Mouse (Mus musculus) forebrain, embryonic 12.5 days (tissue): ENCODE results near the gene Egfem1. TPM values are rescaled to one million over a fixed set of nuclear protein-coding genes. Genes with fewer than 3 reads are reported as not detected.
A peak's percentile ranks its signal among the peaks of the same experiment; 100 is the strongest.

Experiments
- ATAC-seq: fragments of 200-750 bp; cut with Nextera tagmentation; 2 replicates; pipeline ENCODE4 v1.8.0; 2017; ENCODE audit warnings: moderate TSS enrichment; ENCODE audit not compliant: low FRiP score
- H3K27ac ChIP-seq: fragments of 300-500 bp; sonication (generic); 2 replicates; pipeline ENCODE4 v1.5.1; 2016; ENCODE audit warnings: mild to moderate bottlenecking
- H3K27me3 ChIP-seq: fragments of 300-500 bp; sonication (generic); 2 replicates; pipeline ENCODE4 v1.6.1; 2016; ENCODE audit warnings: mild to moderate bottlenecking
- H3K36me3 ChIP-seq: fragments of 300-500 bp; sonication (generic); replicated peaks from 2 replicates; pipeline ENCODE4 v1.6.1; 2016; ENCODE audit warnings: mild to moderate bottlenecking
- H3K4me1 ChIP-seq: fragments of 300-500 bp; sonication (generic); 2 replicates; pipeline ENCODE4 v1.6.1; 2016
- H3K4me2 ChIP-seq: fragments of 300-500 bp; sonication (generic); 2 replicates; pipeline ENCODE4 v1.6.1; 2016; ENCODE audit warnings: mild to moderate bottlenecking, moderate library complexity
- H3K4me3 ChIP-seq: fragments of 300-500 bp; sonication (generic); replicated peaks from 2 replicates; pipeline ENCODE4 v1.5.1; 2016; ENCODE audit warnings: mild to moderate bottlenecking
- H3K9ac ChIP-seq: fragments of 300-500 bp; sonication (generic); 2 replicates; pipeline ENCODE4 v1.6.1; 2016; ENCODE audit warnings: mild to moderate bottlenecking
- H3K9me3 ChIP-seq: fragments of 300-500 bp; sonication (generic); 2 replicates; pipeline ENCODE4 v1.6.1; 2016
- WGBS: fragments of 180-500 bp; shearing (Covaris S2); methylation state at CpG from one replicate; pipeline ENCODE4 v1.1.7; 2016; 5-methylcytosine and 5-hydroxymethylcytosine counted together
- polyA plus RNA-seq: library from polyadenylated mRNA; unstranded; fragments of >200 nt; fragmentation: Nextera tagmentation; extraction: Ambion mirVana; gene quantifications from 2 replicates; pipeline ENCODE4 v1.2.1, GENCODE M21; 2016

The Egfem1 gene
- polyA plus RNA-seq, 1 experiment from 2014 or later, result 6.1 TPM

DNA sequence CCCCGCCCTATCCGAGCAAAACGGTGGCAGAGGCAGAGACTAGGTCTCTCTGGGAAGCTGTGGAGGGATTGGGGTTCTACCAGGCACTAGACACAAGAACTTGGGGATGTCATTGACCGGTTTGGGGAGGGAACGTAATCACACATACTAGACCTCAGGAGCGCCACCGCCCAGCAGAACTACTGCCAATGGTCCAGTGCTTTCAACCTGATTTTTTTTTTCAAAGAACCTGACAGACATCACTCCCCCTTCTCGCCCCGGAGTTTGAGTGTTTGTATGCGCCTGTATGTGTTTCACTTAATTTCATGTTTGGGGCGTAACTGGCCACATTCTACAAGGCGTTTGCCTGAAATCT is 1.1 kb downstream of the Egfem1 start:
- Histone ChIP-seq H3K27me3 (peaks cover 28% of the 10 kb centered on the region), H3K36me3 (no peaks in the 10 kb centered on the region), H3K27ac (peak overlapping the region; percentile 46; the same call in 1 of the 2 replicates), H3K4me3 (peak overlapping the region; percentile 60), H3K4me1 (peaks cover 32% of the 10 kb centered on the region), H3K9ac (peak overlapping the region; percentile 60), H3K4me2 (peak overlapping the region; percentile 90), H3K9me3 (no peaks in the 10 kb centered on the region)
- WGBS, result 2% methylated on average over 12 of the region's 12 CpGs
- no peak for ATAC-seq

DNA sequence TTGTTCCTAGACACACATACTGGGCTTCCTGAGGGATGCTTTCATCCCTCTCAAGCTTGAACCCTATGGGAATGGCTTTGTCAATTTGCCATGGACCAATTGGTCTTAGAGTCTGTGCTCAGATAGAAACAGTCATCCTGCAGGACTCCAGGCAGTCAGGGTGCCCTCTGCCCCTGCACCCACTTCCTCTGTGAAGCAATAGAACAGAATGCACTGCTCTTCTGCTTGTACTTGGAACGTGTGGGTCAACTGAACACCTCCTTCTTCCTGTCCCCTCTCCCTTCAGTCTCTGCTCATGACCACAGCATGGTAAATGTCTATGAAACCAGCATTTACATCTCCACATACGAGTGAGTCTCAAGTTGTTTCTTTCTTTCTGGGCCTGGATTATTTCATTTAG is 16.6 kb downstream of the Egfem1 start:
- no peak for ATAC-seq
- Histone ChIP-seq H3K9ac (no peak overlapping the region), H3K4me1 (no peaks in the 10 kb centered on the region), H3K9me3 (no peaks in the 10 kb centered on the region), H3K27ac (no peak overlapping the region), H3K27me3 (no peaks in the 10 kb centered on the region), H3K36me3 (no peaks in the 10 kb centered on the region), H3K4me3 (no peak overlapping the region), H3K4me2 (no peak overlapping the region)
- WGBS, result 70% methylated on average over 2 of the region's 2 CpGs

DNA sequence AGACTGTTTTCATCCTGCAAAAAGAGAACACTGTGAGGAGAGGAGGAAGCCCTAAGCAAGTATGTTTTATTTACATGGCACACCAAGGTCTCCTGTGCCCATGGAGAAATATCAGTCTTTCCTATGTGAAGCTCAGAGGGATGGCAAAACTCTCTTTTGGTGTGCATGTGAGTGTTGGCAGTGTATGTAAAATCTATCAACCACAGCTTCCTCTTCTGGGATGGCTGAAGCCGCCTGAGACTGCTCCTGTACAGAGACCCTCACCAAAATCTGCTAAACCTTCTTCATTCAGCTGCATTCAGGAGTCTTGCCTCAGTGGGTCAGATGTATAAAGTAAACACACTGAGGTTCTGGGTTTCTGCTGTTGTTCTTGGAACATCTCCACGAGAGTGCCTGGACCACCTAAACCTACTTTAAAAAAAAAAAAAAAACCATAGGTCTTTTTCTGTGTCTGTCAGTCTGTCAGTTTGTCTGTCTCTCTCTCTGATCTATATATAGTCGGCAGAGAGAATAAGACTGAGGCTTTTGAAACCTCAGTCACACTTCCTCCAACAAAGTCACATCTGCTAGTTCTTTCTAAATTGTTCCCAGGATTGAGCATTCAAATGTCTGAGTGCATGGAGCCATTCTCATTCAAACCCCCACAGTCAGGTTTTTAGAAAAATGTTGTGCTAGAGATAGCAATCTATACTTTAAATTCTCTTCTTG is 24.3 kb downstream of the Egfem1 start:
- H3K27ac ChIP-seq, result no peak overlapping the region
- H3K4me1 ChIP-seq, result no peaks in the 10 kb centered on the region
- no peak overlapping the region for H3K9ac ChIP-seq
- no peak for ATAC-seq
- 90% methylated on average over 3 of the region's 3 CpGs for WGBS
- no peaks in the 10 kb centered on the region for H3K27me3 ChIP-seq
- no peak overlapping the region for H3K4me2 ChIP-seq
- no peaks in the 10 kb centered on the region for H3K36me3 ChIP-seq
- H3K9me3 ChIP-seq, result no peaks in the 10 kb centered on the region
- H3K4me3 ChIP-seq, result no peak overlapping the region

DNA sequence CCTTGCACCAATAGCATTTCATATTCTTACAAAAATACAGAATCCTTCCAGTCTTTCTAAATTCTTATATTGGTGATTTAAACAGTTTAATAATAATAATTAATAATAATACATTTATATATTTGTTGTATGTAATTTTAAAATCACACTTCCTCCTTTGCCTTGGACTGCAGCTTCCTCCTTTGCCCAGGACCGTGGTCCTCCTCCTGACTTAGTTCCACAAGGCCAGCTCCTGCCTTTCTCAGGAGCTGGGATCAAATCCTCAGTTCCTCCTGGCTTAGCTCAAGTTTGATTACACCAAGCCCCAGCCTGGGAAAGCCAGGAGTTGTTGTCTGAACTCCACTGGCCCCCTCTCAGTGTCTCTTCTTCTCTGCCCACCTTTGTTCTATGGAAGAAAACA is 25.3 kb downstream of the Egfem1 start:
- no peak overlapping the region for H3K4me2 ChIP-seq
- no peak for ATAC-seq
- 69% methylated on average over 1 of the region's 1 CpGs for WGBS

DNA sequence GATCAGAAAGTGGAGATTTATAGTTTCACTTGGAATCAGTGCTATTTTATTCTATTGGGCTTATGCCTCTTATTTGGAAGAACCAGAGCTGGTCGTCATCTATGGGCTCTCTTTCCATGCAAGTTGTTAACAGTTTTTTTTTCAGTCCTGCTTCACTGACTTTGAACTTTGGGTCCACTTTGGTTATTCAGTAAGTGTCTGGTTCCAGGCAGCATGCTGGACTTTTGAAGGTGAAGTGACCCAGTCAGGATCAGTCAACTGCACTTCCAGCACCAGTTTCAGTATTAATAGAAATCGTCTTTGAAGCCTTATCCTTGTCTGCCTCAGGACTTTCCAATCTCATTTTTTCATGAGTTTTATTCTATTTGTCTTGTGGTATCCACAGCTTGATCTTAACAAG is 28.5 kb downstream of the Egfem1 start:
- no peak overlapping the region for H3K27ac ChIP-seq
- H3K4me3 ChIP-seq, result no peak overlapping the region
- no peak overlapping the region for H3K9ac ChIP-seq
- no peak overlapping the region for H3K4me2 ChIP-seq
- H3K9me3 ChIP-seq, result no peaks in the 10 kb centered on the region
- 80% methylated on average over 2 of the region's 2 CpGs for WGBS
- no peaks in the 10 kb centered on the region for H3K27me3 ChIP-seq
- no peak for ATAC-seq
- H3K4me1 ChIP-seq, result no peaks in the 10 kb centered on the region
- H3K36me3 ChIP-seq, result no peaks in the 10 kb centered on the region

More for the DNA sequence above, 25.3 kb downstream of the Egfem1 start:
- Histone ChIP-seq H3K9me3 (no peaks in the 10 kb centered on the region), H3K4me1 (no peaks in the 10 kb centered on the region), H3K36me3 (no peaks in the 10 kb centered on the region), H3K27me3 (no peaks in the 10 kb centered on the region), H3K9ac (no peak overlapping the region), H3K27ac (no peak overlapping the region), H3K4me3 (no peak overlapping the region)

DNA sequence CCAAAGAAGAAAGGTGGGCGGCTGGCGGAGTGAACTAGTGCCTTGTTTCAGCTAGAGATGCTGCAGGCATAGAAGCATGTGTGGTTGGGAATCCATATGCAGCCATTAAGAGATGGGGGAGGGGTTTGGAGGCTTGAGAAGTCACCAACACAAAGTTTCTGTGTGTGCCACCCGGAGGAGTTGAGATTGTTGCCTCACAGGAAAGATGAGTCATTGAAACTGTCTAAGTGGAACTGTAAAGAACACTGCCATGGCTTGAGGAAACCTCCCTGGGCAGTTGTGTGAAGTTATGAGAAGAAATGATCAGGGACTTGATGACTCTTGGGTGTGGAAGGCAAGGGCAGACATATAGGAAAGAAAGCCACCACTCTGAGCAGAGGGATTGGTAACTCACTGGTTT is 32.7 kb downstream of the Egfem1 start:
- Histone ChIP-seq H3K27me3 (no peaks in the 10 kb centered on the region), H3K27ac (no peak overlapping the region), H3K9me3 (no peaks in the 10 kb centered on the region), H3K9ac (no peak overlapping the region), H3K4me1 (0 out of 2 replicates have a peak, but pooled peaks cover 3% of the 10 kb centered on the region), H3K36me3 (no peaks in the 10 kb centered on the region), H3K4me3 (no peak overlapping the region), H3K4me2 (no peak overlapping the region)
- no peak for ATAC-seq
- WGBS, result 90% methylated on average over 3 of the region's 3 CpGs

- Histone ChIP-seq H3K4me3 (no peak overlapping the region), H3K9ac (no peak overlapping the region), H3K4me1 (0 out of 2 replicates have a peak, but pooled peaks cover 3% of the 10 kb centered on the region), H3K27me3 (no peaks in the 10 kb centered on the region), H3K36me3 (no peaks in the 10 kb centered on the region), H3K27ac (no peak overlapping the region), H3K4me2 (no peak overlapping the region), H3K9me3 (no peaks in the 10 kb centered on the region)
- ATAC-seq, result no peak
- WGBS, result 67% methylated on average over 1 of the region's 1 CpGs
These were observed 35.6 kb downstream of the Egfem1 start for GRCm38 (mm10) chr3:29117379-29117778.

DNA sequence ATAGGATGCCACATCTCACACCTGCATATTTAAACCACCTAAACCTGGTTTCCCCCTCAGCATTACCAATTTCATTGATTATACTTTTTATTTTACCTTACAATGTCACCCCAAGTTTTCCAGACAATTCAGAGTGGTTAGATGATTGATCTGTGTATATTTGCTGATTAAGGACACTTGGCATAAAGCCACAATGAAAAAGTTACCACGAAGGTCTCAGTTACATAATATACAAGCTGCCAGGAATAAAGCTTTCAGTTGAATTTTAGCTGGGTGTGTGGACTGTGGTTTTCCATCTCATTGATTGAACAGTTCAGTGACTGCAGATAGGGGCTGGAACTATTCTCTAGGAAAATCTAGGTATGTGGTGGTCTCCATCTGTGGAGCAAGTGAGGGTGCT is 40.7 kb downstream of the Egfem1 start:
- Histone ChIP-seq H3K4me1 (no peaks in the 10 kb centered on the region), H3K9me3 (no peaks in the 10 kb centered on the region), H3K36me3 (no peaks in the 10 kb centered on the region), H3K9ac (no peak overlapping the region), H3K27ac (no peak overlapping the region), H3K4me3 (no peak overlapping the region), H3K27me3 (no peaks in the 10 kb centered on the region), H3K4me2 (no peak overlapping the region)
- WGBS, result 94% methylated on average over 1 of the region's 1 CpGs
- ATAC-seq, result no peak

DNA sequence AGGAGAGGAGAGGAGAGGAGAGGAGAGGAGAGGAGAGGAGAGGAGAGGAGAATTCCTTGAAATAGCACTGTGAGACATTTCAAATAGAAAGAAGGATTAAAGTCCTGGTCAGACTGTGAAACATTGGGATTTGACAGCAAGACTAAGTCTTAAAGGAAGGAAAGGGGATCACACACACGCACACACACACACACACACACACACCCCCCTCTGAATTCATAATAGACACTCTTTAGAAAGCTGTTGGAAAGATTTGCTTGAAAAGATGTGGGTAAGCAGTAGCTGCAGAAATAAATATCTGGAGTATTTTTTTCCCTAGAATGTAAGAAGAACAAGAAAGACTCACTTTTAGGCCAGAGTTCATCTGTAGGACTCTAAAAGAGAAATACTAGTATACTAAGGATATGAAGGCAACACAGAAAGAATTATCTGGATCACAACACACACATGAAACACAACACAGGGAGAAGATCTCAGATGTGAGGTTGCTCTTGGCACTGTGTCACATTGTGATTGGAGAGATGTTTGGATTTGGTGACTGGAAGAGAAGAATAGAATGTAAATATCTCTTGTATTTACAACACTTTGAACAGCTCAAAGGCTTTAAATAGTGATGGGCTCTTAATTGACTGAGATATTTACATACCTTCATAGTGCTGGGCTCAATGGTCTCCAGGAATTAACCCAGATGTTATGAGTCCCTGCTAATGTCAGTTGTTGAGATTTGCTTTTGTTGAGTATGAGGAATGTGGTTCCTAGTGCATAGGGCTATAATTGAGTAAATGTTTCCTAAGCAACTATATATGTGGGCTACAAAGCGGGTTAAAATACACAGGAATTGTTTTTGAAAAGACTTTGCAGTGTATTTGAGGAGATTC is 50.5 kb downstream of the Egfem1 start:
- no peak overlapping the region for H3K27ac ChIP-seq
- H3K9ac ChIP-seq, result no peak overlapping the region
- 82% methylated on average over 2 of the region's 2 CpGs for WGBS
- H3K27me3 ChIP-seq, result no peaks in the 10 kb centered on the region
- H3K4me3 ChIP-seq, result no peak overlapping the region
- no peaks in the 10 kb centered on the region for H3K9me3 ChIP-seq
- no peak for ATAC-seq
- no peaks in the 10 kb centered on the region for H3K36me3 ChIP-seq
- H3K4me1 ChIP-seq, result peaks cover 28% of the 10 kb centered on the region
- H3K4me2 ChIP-seq, result no peak overlapping the region

GRCm38 (mm10) chr3:29134509-29134908 is 52.7 kb downstream of the Egfem1 start:
- no peaks in the 10 kb centered on the region for H3K36me3 ChIP-seq
- H3K27ac ChIP-seq, result no peak overlapping the region
- peak overlapping the region; percentile 15 for H3K4me2 ChIP-seq
- peaks cover 38% of the 10 kb centered on the region for H3K4me1 ChIP-seq
- 54% methylated on average over 11 of the region's 11 CpGs for WGBS
- ATAC-seq, result no peak
- no peaks in the 10 kb centered on the region for H3K9me3 ChIP-seq
- no peak overlapping the region for H3K4me3 ChIP-seq
- no peak overlapping the region for H3K9ac ChIP-seq
- H3K27me3 ChIP-seq, result no peaks in the 10 kb centered on the region

- H3K9ac ChIP-seq, result no peak overlapping the region
- H3K4me2 ChIP-seq, result peak overlapping the region; percentile 39
- 9% methylated on average over 9 of the region's 9 CpGs for WGBS
- H3K9me3 ChIP-seq, result no peaks in the 10 kb centered on the region
- H3K4me1 ChIP-seq, result peaks cover 38% of the 10 kb centered on the region
- peak; percentile 73 for ATAC-seq
- no peaks in the 10 kb centered on the region for H3K36me3 ChIP-seq
- H3K27me3 ChIP-seq, result no peaks in the 10 kb centered on the region
- peak overlapping the region; percentile 70; the same call in 1 of the 2 replicates for H3K27ac ChIP-seq
- no peak overlapping the region for H3K4me3 ChIP-seq
These were observed 53.6 kb downstream of the Egfem1 start for GRCm38 (mm10) chr3:29135176-29136064.
